Mouse (Mus musculus): ENCODE results near the gene Sirt7. TPM values are rescaled to one million over a fixed set of nuclear protein-coding genes. Genes with fewer than 3 reads are reported as not detected.

Sirt7 gene
- polyA plus RNA-seq, 1 experiment: 119 TPM

DNA sequence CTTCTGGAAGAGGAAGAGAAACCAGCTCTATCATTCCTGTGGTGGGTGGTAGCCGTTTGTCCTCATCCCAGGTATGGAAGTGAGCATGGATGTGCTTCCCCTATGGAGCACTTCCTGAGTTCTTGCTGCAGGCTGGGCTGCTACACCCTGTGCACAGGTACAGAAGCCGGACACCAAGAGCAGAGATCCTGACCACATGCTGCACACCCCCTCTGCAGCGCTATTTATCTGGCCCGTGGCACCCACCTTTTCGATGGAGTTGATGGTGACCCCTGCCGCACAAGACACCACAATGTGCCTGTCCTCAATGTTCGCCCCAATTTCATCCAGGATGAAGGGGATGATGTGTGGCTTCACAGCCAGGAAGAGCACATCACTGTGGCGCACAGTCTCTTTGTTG, 16.8 kb upstream of the Sirt7 start:
- 72% methylated on average over 8 of the region's 8 CpGs for WGBS
- Histone ChIP-seq H3K27ac (ENCODE audit: insufficient read depth, low read length) (no peak overlapping the region), H3K4me3 (ENCODE audit: extremely low read depth, insufficient read depth, insufficient read length) (no peak overlapping the region), H3K4me1 (ENCODE audit: control insufficient read depth, insufficient read depth, insufficient read length) (peaks cover 5% of the 10 kb centered on the region; the same call in 1 of the 2 replicates), H3K27me3 (ENCODE audit: control insufficient read depth, insufficient read depth, low read length) (no peaks in the 10 kb centered on the region), H3K36me3 (ENCODE audit: control insufficient read depth, insufficient read depth, low read length) (no peaks in the 10 kb centered on the region)
- DNase-seq (ENCODE audit: low read depth in 1 of 2, low spot score in 2 of 2): no peak
- TF ChIP-seq POLR2A (IDR thresholded peaks at IDR 0.05; ENCODE audit: low read depth, low read length) (no peak), CTCF (IDR thresholded peaks at IDR 0.05; ENCODE audit: extremely low read depth, insufficient read depth, insufficient read length, insufficient replicate concordance) (no peak)

GRCm38 (mm10) chr11:120641255-120641654, 16.2 kb upstream of the Sirt7 start:
- TF ChIP-seq CTCF (IDR thresholded peaks at IDR 0.05; ENCODE audit: extremely low read depth, insufficient read depth, insufficient read length, insufficient replicate concordance): no peak
- no peak for TF ChIP-seq POLR2A (IDR thresholded peaks at IDR 0.05; ENCODE audit: low read depth, low read length)
- 82% methylated on average over 9 of the region's 9 CpGs for WGBS
- no peak overlapping the region for H3K27ac ChIP-seq (ENCODE audit: insufficient read depth, low read length)
- H3K27me3 ChIP-seq (ENCODE audit: control insufficient read depth, insufficient read depth, low read length): no peaks in the 10 kb centered on the region
- no peak for DNase-seq (ENCODE audit: low read depth in 1 of 2, low spot score in 2 of 2)
- H3K4me1 ChIP-seq (ENCODE audit: control insufficient read depth, insufficient read depth, insufficient read length): peaks cover 5% of the 10 kb centered on the region; the same call in 1 of the 2 replicates
- no peaks in the 10 kb centered on the region for H3K36me3 ChIP-seq (ENCODE audit: control insufficient read depth, insufficient read depth, low read length)
- H3K4me3 ChIP-seq (ENCODE audit: extremely low read depth, insufficient read depth, insufficient read length): no peak overlapping the region

- TF ChIP-seq CTCF (IDR thresholded peaks at IDR 0.05; ENCODE audit: extremely low read depth, insufficient read depth, insufficient read length, insufficient replicate concordance) (no peak), POLR2A (IDR thresholded peaks at IDR 0.05; ENCODE audit: low read depth, low read length) (no peak)
- no peak for DNase-seq (ENCODE audit: low read depth in 1 of 2, low spot score in 2 of 2)
- H3K27ac ChIP-seq (ENCODE audit: insufficient read depth, low read length): no peak overlapping the region
- H3K27me3 ChIP-seq (ENCODE audit: control insufficient read depth, insufficient read depth, low read length): no peaks in the 10 kb centered on the region
- H3K4me3 ChIP-seq (ENCODE audit: extremely low read depth, insufficient read depth, insufficient read length): no peak overlapping the region
- WGBS: 93% methylated on average over 5 of the region's 5 CpGs
- H3K36me3 ChIP-seq (ENCODE audit: control insufficient read depth, insufficient read depth, low read length): no peaks in the 10 kb centered on the region
- peaks cover 25% of the 10 kb centered on the region for H3K4me1 ChIP-seq (ENCODE audit: control insufficient read depth, insufficient read depth, insufficient read length)
Measured at GRCm38 (mm10) chr11:120634810-120635209, 9.8 kb upstream of the Sirt7 start.

- peak; percentile 86 for DNase-seq (ENCODE audit: low read depth in 1 of 2, low spot score in 2 of 2)
- Histone ChIP-seq H3K27ac (ENCODE audit: insufficient read depth, low read length) (peak within 1 kb of the TSS; percentile 50), H3K4me1 (ENCODE audit: control insufficient read depth, insufficient read depth, insufficient read length) (peaks cover 36% of the 10 kb centered on the region), H3K36me3 (ENCODE audit: control insufficient read depth, insufficient read depth, low read length) (0 out of 2 replicates have a peak, but pooled peaks cover 1% of the 10 kb centered on the region), H3K27me3 (ENCODE audit: control insufficient read depth, insufficient read depth, low read length) (no peaks in the 10 kb centered on the region), H3K4me3 (ENCODE audit: extremely low read depth, insufficient read depth, insufficient read length) (peak within 1 kb of the TSS; percentile 69)
- WGBS: 14% methylated on average over 58 of the region's 58 CpGs
- TF ChIP-seq CTCF (IDR thresholded peaks at IDR 0.05; ENCODE audit: extremely low read depth, insufficient read depth, insufficient read length, insufficient replicate concordance): no peak
- no peak; the same call in 1 of the 2 replicates for TF ChIP-seq POLR2A (IDR thresholded peaks at IDR 0.05; ENCODE audit: low read depth, low read length)
Measured at GRCm38 (mm10) chr11:120633520-120634343, 8.7 kb upstream of the Sirt7 start, which contains the start of gene Mafg. Mafg (minus strand) TSS chr11:120633600.

DNA sequence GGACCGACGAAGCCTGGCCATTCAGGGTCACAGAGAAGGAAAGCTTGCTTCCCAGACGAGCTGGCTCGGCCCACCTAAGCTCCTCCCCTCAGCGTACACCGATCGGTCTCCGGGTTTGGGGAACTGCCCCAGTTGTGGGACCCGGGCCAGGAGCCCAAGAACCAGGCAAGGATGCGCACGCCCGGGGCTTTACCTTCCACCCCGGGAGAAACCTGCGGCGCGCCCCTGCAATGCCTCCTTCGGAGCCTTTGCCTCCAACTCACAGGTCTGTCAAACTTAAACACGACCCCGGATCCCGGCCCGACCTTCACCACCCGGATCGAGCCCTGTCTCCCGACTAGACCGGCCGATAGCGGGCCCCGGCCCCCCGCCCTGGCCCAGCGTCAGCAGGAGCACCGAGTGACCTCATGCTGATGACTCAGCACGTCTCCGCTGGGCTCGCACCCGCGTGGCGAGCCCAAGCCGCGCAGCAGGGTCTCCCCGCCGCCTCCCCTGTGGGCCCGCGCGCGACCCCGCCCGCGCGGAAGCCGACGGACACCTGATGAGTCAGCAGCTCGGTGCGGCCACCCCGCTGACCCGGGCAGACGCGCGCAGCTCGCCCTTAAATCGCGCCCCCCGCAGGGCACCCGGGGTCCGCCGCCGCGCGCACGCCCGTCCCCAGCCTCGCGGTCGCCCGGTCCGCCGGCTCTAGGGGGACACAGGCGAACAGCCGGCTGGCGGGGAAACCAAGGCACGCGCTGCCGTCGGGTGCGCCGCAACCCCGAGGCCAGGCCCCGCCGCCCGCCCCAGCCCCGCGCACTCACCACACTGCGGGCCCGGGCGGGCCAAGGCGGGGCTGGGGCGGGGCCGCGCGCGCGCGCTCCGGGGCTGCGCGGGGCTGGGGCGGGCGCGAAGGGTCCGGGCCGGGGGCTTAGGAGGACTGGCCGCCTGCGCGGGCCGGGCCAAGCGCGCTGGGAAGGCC, 7.8 kb upstream of the Sirt7 start:
- DNase-seq (ENCODE audit: low read depth in 1 of 2, low spot score in 2 of 2): peak in 1 of 2 experiments; percentile 56
- WGBS: under 1% methylated on average over 83 of the region's 116 CpGs
- H3K4me1 ChIP-seq (ENCODE audit: control insufficient read depth, insufficient read depth, insufficient read length): peaks cover 39% of the 10 kb centered on the region
- TF ChIP-seq CTCF (IDR thresholded peaks at IDR 0.05; ENCODE audit: extremely low read depth, insufficient read depth, insufficient read length, insufficient replicate concordance): no peak
- no peak for TF ChIP-seq POLR2A (IDR thresholded peaks at IDR 0.05; ENCODE audit: low read depth, low read length)
- peak overlapping the region; percentile 69 for H3K4me3 ChIP-seq (ENCODE audit: extremely low read depth, insufficient read depth, insufficient read length)
- no peaks in the 10 kb centered on the region for H3K27me3 ChIP-seq (ENCODE audit: control insufficient read depth, insufficient read depth, low read length)
- peak overlapping the region; percentile 50 for H3K27ac ChIP-seq (ENCODE audit: insufficient read depth, low read length)
- H3K36me3 ChIP-seq (ENCODE audit: control insufficient read depth, insufficient read depth, low read length): 0 out of 2 replicates have a peak, but pooled peaks cover 1% of the 10 kb centered on the region

- 32% methylated on average over 4 of the region's 4 CpGs for WGBS
- Histone ChIP-seq H3K27me3 (ENCODE audit: control insufficient read depth, insufficient read depth, low read length) (no peaks in the 10 kb centered on the region), H3K4me3 (ENCODE audit: extremely low read depth, insufficient read depth, insufficient read length) (peak overlapping the region; percentile 69; the same call in 1 of the 2 replicates), H3K4me1 (ENCODE audit: control insufficient read depth, insufficient read depth, insufficient read length) (peaks cover 45% of the 10 kb centered on the region), H3K36me3 (ENCODE audit: control insufficient read depth, insufficient read depth, low read length) (0 out of 2 replicates have a peak, but pooled peaks cover 1% of the 10 kb centered on the region), H3K27ac (ENCODE audit: insufficient read depth, low read length) (peak overlapping the region; percentile 80; the same call in 1 of the 2 replicates)
- DNase-seq (ENCODE audit: low read depth in 1 of 2, low spot score in 2 of 2): no peak
- TF ChIP-seq POLR2A (IDR thresholded peaks at IDR 0.05; ENCODE audit: low read depth, low read length): no peak
- TF ChIP-seq CTCF (IDR thresholded peaks at IDR 0.05; ENCODE audit: extremely low read depth, insufficient read depth, insufficient read length, insufficient replicate concordance): no peak
Measured at GRCm38 (mm10) chr11:120631726-120632448, 6.8 kb upstream of the Sirt7 start.

Data from spleen, adult 2 months (tissue).